Mouse (Mus musculus) yolk sac, embryonic 10.5 days (tissue): Measurements from ENCODE around the gene Tex36.

Source experiments
- DNase-seq: peaks from one replicate; pipeline ENCODE4 v3.0.0-alpha.2; 2017; ENCODE audit warnings: low spot score

The Tex36 gene

GRCm38 (mm10) chr7:133591750-133592149, 10.2 kb downstream of the Tex36 start:
- DNase-seq, result no peak

- no peak for DNase-seq
Measured at GRCm38 (mm10) chr7:133583216-133583615, 18.7 kb downstream of the Tex36 start.

GRCm38 (mm10) chr7:133580296-133580640, 21.7 kb downstream of the Tex36 start:
- DNase-seq, result no peak

GRCm38 (mm10) chr7:133579491-133580295, 22.3 kb downstream of the Tex36 start:
- no peak for DNase-seq

- no peak for DNase-seq
Measured at GRCm38 (mm10) chr7:133576825-133577224, 25.1 kb downstream of the Tex36 start.

- DNase-seq, result no peak
Measured at GRCm38 (mm10) chr7:133576281-133576680, 25.7 kb downstream of the Tex36 start.

- no peak for DNase-seq
Measured at GRCm38 (mm10) chr7:133571927-133572326, 30.0 kb downstream of the Tex36 start.

GRCm38 (mm10) chr7:133569194-133569880, 32.6 kb downstream of the Tex36 start:
- peak; percentile 15 for DNase-seq

GRCm38 (mm10) chr7:133564600-133564999, 37.4 kb downstream of the Tex36 start:
- DNase-seq, result no peak

GRCm38 (mm10) chr7:133563175-133563824, 38.7 kb downstream of the Tex36 start:
- no peak for DNase-seq

GRCm38 (mm10) chr7:133555786-133556492, 46.0 kb downstream of the Tex36 start:
- DNase-seq, result peak; percentile 23

GRCm38 (mm10) chr7:133552306-133552991, 49.5 kb downstream of the Tex36 start:
- DNase-seq, result no peak

- DNase-seq, result no peak
Measured at GRCm38 (mm10) chr7:133551000-133551399, 51.0 kb downstream of the Tex36 start.

- DNase-seq, result no peak
Measured at GRCm38 (mm10) chr7:133548434-133548833, 53.5 kb downstream of the Tex36 start.

GRCm38 (mm10) chr7:133545631-133546030, 56.3 kb downstream of the Tex36 start:
- no peak for DNase-seq

- DNase-seq, result no peak
Measured at GRCm38 (mm10) chr7:133544966-133545365, 57.0 kb downstream of the Tex36 start.

GRCm38 (mm10) chr7:133543131-133543530, 58.8 kb downstream of the Tex36 start:
- no peak for DNase-seq

GRCm38 (mm10) chr7:133537366-133537765, 64.6 kb downstream of the Tex36 start:
- no peak for DNase-seq
